Mouse (Mus musculus): ENCODE results near the gene Churc1.
"Not testable (repeated sequence)": the region's sequence is repeated elsewhere in the genome, so short reads cannot be mapped to it uniquely, and the experiment has no call there.

Gene Churc1

GRCm38 (mm10) chr12:76765354-76765851, at the start of gene Churc1, which contains the start of gene Fntb:
Gene Churc1 (plus strand): TSS chr12:76765538.
Gene Fntb (plus strand): TSS chr12:76765589.
- DNase-seq (ENCODE audit: low spot score): peak; percentile 95

DNA sequence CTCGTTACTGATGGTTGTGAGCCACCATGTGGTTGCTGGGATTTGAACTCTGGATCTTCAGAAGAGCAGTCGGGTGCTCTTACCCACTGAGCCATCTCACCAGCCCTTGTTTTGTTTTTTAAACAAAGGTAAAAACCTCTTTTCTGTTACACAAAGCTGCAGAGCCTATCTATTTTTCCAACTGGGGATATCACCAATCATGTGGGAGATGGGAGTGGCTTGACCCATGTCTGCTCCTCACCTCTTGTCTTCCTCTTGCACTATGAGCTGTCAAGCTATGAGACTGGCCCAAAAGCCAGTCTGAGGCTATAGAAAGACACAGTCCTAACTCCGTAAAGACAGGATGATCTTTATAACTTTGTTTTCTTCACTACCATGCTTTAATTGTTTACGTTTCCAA, 47.0 kb upstream of the Churc1 start:
- no peak for DNase-seq (ENCODE audit: low spot score)

- DNase-seq (ENCODE audit: low spot score): no peak
These were observed 44.8 kb upstream of the Churc1 start for GRCm38 (mm10) chr12:76720572-76720971.

- DNase-seq (ENCODE audit: low spot score): no peak
These were observed 43.3 kb upstream of the Churc1 start for GRCm38 (mm10) chr12:76722026-76722425.

DNA sequence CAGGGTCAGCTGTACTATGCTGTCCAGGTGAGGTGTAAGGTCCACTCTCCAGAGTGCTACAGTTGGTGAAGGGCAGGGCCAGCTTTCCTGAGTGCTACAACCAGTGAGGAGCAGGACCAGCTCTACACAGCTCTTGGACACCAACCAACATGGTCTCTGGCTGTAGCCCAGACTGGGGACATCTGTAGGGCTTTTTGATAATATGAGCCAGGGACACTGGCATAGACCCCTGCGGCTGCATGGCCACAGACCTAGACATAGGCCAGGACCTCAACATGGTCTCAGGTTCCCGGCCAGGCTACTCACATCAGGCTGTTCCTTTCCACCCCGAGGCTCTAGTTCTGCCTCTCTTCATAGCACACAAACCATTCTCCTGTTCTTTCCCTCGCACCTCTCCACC, 37.4 kb upstream of the Churc1 start:
- no peak for DNase-seq (ENCODE audit: low spot score)

DNA sequence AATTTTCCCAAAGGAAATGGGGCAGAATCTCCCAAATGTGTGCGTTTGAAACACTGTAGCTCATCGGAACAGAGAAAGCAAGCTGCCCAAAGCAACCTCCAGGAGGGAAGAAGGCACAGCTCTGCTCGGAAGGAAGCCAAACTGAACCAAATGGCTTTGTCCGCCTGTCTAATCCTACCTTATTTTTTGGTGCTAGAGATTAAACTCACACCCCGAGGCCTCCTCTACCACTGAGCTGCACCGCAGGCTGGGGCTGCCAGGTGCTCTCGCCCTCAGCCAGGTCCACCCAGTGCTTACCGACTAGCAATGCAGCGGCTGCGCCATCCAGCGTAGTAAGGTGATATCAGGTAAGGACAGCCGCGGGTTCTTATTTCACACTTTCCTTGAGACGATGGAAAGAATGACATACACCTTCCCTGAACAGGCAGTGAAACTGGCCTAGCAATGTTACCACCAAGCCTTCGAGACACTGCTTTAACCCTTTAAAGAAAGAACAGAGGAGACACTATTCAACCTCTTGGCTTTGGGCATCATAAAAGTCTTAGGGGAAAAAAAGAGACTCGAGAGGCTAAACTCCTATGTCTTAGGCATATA, 14.4 kb upstream of the Churc1 start:
- no peak for DNase-seq (ENCODE audit: low spot score)

- DNase-seq (ENCODE audit: low spot score): peak; percentile 24
These were observed 12.6 kb upstream of the Churc1 start for GRCm38 (mm10) chr12:76752652-76753318.

DNA sequence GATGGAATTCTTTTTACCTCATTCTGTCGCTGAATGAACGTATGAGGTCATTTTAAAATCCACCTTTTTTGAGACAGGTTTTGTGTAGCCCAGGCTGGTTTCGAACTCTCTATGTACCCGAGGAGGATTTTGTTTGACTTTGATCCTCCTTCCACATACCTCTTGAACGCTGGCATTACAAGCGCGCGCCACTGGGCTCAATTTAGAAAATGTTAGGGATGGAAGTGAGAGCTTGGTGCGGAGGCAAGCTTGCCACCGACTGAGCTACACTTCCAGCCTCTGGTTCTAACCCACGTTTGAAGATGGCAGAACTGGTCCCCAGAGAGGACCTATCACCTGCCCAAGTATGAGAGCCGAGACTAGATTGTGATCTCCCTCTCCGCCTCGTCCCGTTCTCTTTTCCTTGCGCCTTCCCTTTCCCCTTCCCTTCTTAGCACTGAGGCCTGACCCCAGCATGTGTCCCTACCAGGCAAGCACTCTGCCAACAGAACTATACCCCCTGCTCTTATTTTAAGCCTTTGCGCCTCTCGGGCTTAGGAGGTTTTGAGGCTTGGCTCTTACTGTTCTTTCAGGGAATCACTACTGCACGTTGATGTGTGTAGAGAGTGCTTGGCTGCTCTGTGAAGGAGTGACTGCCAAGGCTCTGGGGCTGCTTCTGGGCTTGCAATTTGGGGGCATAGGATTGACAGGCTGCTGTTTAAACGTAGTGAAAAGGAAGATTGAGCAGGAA, 728 bp downstream of the Churc1 start:
- peak; percentile 5 for DNase-seq (ENCODE audit: low spot score)

DNA sequence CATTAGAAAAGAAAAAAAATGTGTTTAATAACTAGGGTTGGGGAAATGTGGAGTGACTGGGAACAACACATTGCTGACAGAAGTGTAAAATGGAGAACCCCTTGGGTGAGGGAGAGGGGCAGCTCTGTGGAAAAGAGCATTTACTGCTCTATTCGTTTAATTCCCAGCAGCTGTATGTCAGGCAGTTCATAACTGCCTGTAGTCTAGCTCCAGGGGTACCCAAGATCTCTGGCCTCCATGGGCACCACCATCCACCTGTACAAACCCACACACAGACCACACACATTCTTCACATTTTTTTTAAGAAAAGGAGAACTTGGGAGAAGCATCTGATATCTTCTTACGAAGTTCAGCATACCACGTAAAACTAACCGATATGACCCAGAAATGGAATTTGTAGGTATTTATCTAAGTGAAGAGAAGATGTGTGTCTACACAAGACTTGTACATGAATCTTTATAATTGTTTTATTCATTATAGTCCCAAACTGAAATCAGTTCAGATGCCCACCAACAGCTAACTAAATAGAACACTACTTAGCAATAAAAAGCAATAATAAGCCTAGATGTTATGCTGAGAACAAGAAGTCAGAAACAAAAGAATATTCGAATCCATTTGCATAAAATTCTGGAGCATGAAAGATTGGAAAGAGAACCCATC, 5.6 kb downstream of the Churc1 start:
- no peak for DNase-seq (ENCODE audit: low spot score)

- DNase-seq (ENCODE audit: low spot score): no peak
These were observed 6.2 kb downstream of the Churc1 start for GRCm38 (mm10) chr12:76771540-76771939.

- DNase-seq (ENCODE audit: low spot score): no peak
These were observed 9.3 kb downstream of the Churc1 start for GRCm38 (mm10) chr12:76774652-76775051.

- DNase-seq (ENCODE audit: low spot score): no peak
These were observed 9.8 kb downstream of the Churc1 start for GRCm38 (mm10) chr12:76775132-76775531.

DNA sequence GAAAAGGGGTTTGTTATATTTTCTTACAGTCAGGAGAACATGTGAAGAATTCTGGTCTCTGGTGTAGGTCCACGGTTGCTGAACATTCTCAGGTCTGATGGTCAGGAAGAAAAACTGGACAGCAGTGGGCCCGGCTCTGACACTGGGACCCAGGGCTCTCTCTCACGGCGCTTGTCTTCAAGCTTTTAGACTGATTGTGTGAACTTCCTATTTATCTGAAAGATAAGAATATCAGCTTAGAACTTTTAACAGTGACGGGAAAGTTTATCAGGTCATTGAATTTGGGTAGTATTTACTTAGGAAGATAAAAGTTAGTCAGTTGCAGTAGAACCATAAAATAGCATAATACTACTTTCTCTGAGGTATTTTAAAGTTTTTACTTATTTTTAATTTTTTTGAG, 11.6 kb downstream of the Churc1 start:
- no peak for DNase-seq (ENCODE audit: low spot score)

DNA sequence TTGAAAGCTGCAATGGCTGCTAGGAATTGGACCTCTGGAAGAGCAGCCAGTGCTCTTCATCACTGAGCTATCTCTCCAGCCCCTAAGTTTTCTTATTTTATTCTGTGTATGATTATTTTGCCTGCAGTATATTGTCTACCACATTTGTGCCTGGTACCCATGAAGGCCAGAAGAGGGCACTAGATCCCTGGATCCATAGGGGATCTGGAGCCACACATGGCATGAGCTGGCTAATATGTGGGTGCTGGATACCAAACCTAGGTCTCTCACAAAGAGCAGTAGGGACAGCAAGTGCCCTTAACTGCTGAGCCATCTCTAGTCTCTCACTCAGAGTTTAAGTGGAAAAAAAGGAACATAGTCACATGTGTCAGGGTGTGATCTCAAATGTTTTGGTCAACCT, 12.5 kb downstream of the Churc1 start:
- no peak for DNase-seq (ENCODE audit: low spot score)

GRCm38 (mm10) chr12:76778305-76779083, 13.2 kb downstream of the Churc1 start:
- DNase-seq (ENCODE audit: low spot score): no peak

DNA sequence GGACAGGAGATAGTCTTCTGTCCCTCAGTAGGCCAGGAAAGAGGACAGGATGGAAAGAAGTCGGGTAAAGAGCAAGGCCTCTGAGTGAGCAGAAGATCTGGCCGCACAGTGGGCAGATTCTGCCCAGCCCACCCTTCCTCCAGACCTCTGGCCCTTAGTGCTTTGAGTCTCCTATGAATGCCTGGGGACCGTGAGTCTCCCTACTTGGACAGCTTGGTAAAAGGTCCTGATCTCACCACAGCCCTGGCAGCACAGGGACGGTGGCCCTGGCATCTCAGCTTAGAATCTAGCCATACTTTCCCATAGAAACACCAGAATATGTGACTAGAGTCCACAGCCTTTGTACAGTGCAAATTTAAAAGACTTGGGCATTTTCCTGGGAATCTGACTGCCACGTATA, 14.6 kb downstream of the Churc1 start:
- DNase-seq (ENCODE audit: low spot score): no peak

DNA sequence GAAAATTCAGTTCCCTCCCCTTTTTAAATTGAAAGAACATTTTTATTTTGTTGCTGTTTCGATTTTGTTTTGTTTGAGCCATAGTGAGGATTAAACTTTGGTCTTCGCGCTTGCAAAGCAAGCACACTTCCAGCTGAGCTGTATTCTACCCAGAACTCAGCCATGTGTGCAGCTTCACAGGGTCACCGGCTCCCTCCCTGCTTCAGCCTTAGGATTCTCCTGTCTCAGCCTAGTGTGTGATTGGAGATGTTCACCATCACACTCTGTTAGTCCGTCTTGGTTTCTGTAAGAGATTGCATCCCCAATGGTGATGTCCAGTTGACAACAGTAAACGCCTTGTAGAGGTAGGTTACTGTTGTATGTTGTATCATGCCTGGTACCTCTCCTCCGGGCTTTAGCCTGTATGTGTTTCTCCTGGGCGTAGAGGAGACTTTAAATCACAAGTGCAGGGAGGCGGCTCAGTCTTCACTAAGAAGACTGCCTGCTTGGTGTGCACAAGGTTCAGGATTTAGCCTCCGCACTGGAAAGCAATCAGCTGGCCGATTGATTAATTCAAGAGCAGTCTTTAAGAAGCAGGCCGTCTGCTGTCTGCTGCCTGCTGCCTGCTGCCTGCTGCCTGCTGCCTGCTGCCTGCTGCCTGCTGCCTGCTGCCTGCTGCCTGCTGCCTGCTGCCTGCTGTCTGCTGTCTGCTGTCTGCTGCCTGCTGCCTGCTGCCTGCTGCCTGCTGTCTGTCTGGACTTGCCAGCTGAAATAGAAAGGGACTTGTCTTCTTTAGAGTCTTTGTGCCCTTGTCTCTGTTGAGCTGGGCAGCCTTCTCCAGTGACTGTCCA, 15.5 kb downstream of the Churc1 start:
- no peak for DNase-seq (ENCODE audit: low spot score)

DNA sequence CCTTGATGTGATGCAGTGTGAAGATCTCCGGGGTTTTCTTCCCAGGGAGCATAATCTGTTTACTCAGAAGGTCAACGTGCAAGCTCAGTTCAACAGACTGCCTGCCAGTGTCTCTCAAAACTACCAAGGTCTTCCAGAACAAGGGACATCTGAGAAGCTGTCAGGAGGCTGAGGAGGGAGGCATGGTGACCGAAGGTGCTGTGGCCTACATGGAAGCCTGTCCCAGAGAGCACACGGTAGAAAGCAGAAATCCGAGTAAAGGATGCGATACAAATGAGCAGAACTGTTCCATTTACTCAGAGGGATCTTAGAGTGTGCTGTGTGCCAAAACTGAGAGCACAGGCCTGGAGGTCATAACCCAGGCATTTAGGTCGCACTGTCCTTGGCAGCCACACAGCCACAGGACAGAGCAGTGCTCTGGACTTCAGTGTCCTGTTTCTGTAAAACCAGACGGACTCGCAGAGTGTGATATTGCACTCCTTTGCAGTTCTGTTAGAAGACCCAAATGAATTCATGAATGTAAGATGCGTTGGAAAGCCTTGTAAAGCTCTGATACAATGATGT, 18.8 kb downstream of the Churc1 start:
- no peak for DNase-seq (ENCODE audit: low spot score)

DNA sequence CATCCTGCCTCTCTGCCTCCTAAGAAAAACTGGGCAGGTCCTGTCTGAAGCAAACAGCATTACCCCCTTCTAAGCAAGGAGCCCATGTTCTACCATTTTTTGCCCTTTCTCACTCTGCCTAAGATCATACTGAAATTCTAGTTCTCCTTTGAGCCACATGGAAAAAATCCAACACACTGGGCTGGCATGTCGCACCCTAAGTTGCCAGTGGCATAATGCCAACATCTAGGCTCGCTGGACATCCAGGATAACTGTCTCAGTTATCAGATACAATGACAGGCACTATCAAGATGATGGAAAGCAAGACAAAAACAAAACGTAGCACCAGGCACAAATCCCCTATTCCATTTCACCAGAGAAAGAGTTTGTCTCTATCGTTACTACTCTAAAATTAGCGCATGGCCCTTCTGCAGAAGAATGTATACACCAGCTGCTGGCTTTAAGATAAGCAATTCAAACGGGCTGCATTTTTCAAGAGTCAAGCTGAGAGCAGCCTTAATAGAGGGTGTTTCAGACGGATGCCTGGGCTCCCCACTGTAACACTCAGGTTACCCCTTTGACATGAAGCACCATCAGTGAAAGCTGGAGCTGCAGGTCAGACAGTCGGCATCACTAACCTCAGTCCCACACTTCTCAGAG, 25.2 kb downstream of the Churc1 start:
- DNase-seq (ENCODE audit: low spot score): no peak

- not testable (repeated sequence) for DNase-seq (ENCODE audit: low spot score)
These were observed 27.2 kb downstream of the Churc1 start for GRCm38 (mm10) chr12:76792540-76792939.
